Mouse (Mus musculus) stomach, embryonic 16.5 days (tissue): ENCODE measurements around the gene Thumpd1. TPM values are rescaled to one million over a fixed set of nuclear protein-coding genes. Genes with fewer than 3 reads are reported as not detected.
A peak's percentile ranks its signal among the peaks of the same experiment; 100 is the strongest.

Experiments used
- ATAC-seq: fragments of 200-750 bp; cut with Nextera tagmentation; 2 replicates; pipeline ENCODE4 v1.8.0; 2017; ENCODE audit warnings: moderate number of reproducible peaks, moderate TSS enrichment; ENCODE audit not compliant: insufficient read depth, low FRiP score
- H3K27ac ChIP-seq: fragments of 300-500 bp; sonication (generic); 2 replicates; pipeline ENCODE4 v1.5.1; 2014; ENCODE audit warnings: low read length
- H3K27me3 ChIP-seq: fragments of 300-500 bp; sonication (generic); 2 replicates; pipeline ENCODE4 v1.6.1; 2014; ENCODE audit warnings: low read length, control low read depth, mixed read lengths; ENCODE audit not compliant: control insufficient read depth, insufficient read depth
- H3K36me3 ChIP-seq: fragments of 300-500 bp; sonication (generic); 2 replicates; pipeline ENCODE4 v1.6.1; 2014; ENCODE audit warnings: low read length; ENCODE audit not compliant: control insufficient read depth, insufficient read depth
- H3K4me1 ChIP-seq: fragments of 300-500 bp; sonication (generic); 2 replicates; pipeline ENCODE4 v1.6.1; 2014; ENCODE audit warnings: low read length, control low read depth, mixed read lengths; ENCODE audit not compliant: control insufficient read depth, insufficient read depth
- H3K4me2 ChIP-seq: fragments of 300-500 bp; sonication (generic); 2 replicates; pipeline ENCODE4 v1.6.1; 2014; ENCODE audit warnings: low read depth, low read length, mixed read lengths
- H3K4me3 ChIP-seq: fragments of 300-500 bp; sonication (generic); replicated peaks from 2 replicates; pipeline ENCODE4 v1.5.1; 2014; ENCODE audit warnings: mild to moderate bottlenecking, low read length
- H3K9ac ChIP-seq: fragments of 300-500 bp; sonication (generic); 2 replicates; pipeline ENCODE4 v1.6.1; 2014; ENCODE audit warnings: low read length
- H3K9me3 ChIP-seq: fragments of 300-500 bp; sonication (generic); replicated peaks from 2 replicates; pipeline ENCODE4 v1.6.1; 2016; ENCODE audit warnings: low read length, control low read depth; ENCODE audit not compliant: control insufficient read depth
- WGBS: fragments of 180-500 bp; shearing (Covaris S2); extraction: QIAGEN DNeasy Blood & Tissue Kit; methylation state at CpG from one replicate; pipeline ENCODE4 v1.1.7; 2014; 5-methylcytosine and 5-hydroxymethylcytosine counted together
- polyA plus RNA-seq: library from polyadenylated mRNA; unstranded; fragments of >200 nt; fragmentation: Nextera tagmentation; extraction: Ambion mirVana; gene quantifications from 2 replicates; pipeline ENCODE4 v1.2.1, GENCODE M21; 2015

Thumpd1 gene
- polyA plus RNA-seq: 62.3 and 65.2 TPM in 2 replicates

DNA sequence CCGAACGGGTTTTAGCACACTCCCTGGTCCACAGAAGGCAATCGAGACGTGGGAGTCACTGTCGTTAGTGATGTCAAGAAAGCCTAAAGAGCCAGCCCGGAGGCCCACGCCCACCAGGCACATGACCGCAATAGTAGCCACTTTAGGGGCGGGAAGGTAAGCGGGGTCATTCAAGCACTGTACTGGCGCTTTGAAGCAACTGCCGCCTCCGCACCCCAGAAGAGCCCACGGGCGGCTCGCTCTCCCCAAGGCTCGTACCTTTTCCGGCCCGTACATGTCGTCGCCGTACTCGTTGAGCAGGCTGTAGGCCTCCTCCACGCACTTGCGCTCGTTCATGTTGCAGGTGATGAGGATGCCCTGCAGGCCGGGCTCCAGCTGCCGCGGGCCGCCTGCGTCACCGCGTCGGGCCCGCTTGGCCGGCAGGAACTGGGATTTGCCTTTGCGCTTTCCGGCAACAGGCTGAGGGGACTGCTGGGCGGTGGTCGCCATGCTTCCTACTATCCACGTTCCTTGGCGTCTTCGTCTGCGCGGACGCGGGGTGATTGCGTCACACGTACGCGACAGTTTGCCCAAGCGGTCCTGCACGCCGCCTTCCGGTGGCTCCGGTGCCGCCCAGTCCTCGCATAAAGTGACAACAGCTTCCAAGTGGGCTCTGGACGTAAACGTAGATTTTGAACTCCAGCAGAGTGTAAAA lies at the start of gene Thumpd1:
Gene Thumpd1 (minus strand): TSS at position 546 of the 694 bp plus-strand sequence.
- Histone ChIP-seq H3K27ac (peak within 1 kb of the TSS; percentile 69), H3K9ac (peak within 1 kb of the TSS; percentile 94), H3K27me3 (no peaks in the 10 kb centered on the region), H3K4me2 (peak within 1 kb of the TSS; percentile 66), H3K4me3 (peak within 1 kb of the TSS; percentile 96), H3K4me1 (peaks cover 6% of the 10 kb centered on the region; the same call in 1 of the 2 replicates), H3K9me3 (no peaks in the 10 kb centered on the region), H3K36me3 (peaks cover 28% of the 10 kb centered on the region)
- under 1% methylated on average over 60 of the region's 60 CpGs for WGBS
- ATAC-seq: peak; percentile 94

DNA sequence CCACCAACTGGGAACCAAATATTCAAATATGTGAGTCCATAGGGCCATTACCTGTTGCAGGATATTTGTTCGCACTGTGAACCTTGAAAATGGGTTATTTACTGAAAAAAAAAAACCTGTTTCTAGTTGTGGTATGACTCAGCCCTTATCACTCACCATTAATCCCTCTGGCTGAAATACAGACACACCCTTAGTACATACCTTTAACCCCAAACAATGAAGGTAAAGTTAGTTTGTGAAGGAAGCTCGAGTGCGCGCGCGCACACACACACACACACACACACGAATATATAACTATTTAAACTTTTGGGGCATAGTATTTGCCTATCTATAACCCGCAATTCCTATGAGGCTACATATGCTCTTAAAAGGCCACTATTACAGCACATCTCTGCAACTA lies 49.3 kb upstream of the Thumpd1 start:
- no peaks in the 10 kb centered on the region for H3K9me3 ChIP-seq
- H3K36me3 ChIP-seq: no peaks in the 10 kb centered on the region
- WGBS: 55% methylated on average over 8 of the region's 8 CpGs
- no peaks in the 10 kb centered on the region for H3K4me1 ChIP-seq
- H3K27ac ChIP-seq: 0 out of 2 replicates have a peak overlapping the region, but pooled peaks have one; percentile 31
- no peaks in the 10 kb centered on the region for H3K27me3 ChIP-seq
- ATAC-seq: peak; percentile 82
- no peak overlapping the region for H3K4me2 ChIP-seq
- H3K4me3 ChIP-seq: no peak overlapping the region
- no peak overlapping the region for H3K9ac ChIP-seq

DNA sequence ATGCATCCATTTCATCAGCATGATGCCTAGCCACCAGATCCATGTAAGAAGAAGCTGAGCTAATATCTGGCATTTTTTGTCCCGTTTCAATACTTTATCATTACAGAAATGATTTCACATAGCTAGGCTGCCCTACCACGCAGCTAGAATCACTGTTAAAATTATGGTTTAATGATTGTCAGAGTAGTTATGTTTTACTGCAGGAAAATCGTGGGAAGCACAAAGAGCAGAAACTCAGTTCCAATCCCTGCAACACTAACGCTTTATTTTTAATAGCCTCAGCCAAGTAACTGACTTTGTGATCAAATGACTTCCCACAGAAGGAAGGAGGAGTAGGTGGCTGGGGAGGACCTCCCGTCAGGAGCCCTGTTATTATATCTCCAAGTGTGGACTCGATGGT lies 46.4 kb upstream of the Thumpd1 start:
- H3K4me1 ChIP-seq: no peaks in the 10 kb centered on the region
- no peaks in the 10 kb centered on the region for H3K36me3 ChIP-seq
- no peak overlapping the region for H3K4me2 ChIP-seq
- no peak for ATAC-seq
- no peak overlapping the region for H3K9ac ChIP-seq
- H3K27ac ChIP-seq: no peak overlapping the region
- no peaks in the 10 kb centered on the region for H3K27me3 ChIP-seq
- no peaks in the 10 kb centered on the region for H3K9me3 ChIP-seq
- WGBS: 75% methylated on average over 6 of the region's 6 CpGs
- no peak overlapping the region for H3K4me3 ChIP-seq

- Histone ChIP-seq H3K9ac (no peak overlapping the region), H3K4me3 (no peak overlapping the region), H3K36me3 (no peaks in the 10 kb centered on the region), H3K4me2 (no peak overlapping the region), H3K27ac (no peak overlapping the region), H3K4me1 (no peaks in the 10 kb centered on the region), H3K27me3 (no peaks in the 10 kb centered on the region), H3K9me3 (no peaks in the 10 kb centered on the region)
- ATAC-seq: no peak
- WGBS: 81% methylated on average over 3 of the region's 3 CpGs
These were observed 43.8 kb upstream of the Thumpd1 start for GRCm38 (mm10) chr7:119764377-119764776.

- H3K27me3 ChIP-seq: no peaks in the 10 kb centered on the region
- ATAC-seq: peak; percentile 76; the same call in 1 of the 2 replicates
- peak overlapping the region; percentile 53; the same call in 1 of the 2 replicates for H3K27ac ChIP-seq
- H3K9me3 ChIP-seq: no peaks in the 10 kb centered on the region
- WGBS: 26% methylated on average over 4 of the region's 4 CpGs
- no peak overlapping the region for H3K9ac ChIP-seq
- no peak overlapping the region for H3K4me2 ChIP-seq
- no peaks in the 10 kb centered on the region for H3K4me1 ChIP-seq
- no peaks in the 10 kb centered on the region for H3K36me3 ChIP-seq
- no peak overlapping the region for H3K4me3 ChIP-seq
These were observed 41.6 kb upstream of the Thumpd1 start for GRCm38 (mm10) chr7:119762166-119762697.

DNA sequence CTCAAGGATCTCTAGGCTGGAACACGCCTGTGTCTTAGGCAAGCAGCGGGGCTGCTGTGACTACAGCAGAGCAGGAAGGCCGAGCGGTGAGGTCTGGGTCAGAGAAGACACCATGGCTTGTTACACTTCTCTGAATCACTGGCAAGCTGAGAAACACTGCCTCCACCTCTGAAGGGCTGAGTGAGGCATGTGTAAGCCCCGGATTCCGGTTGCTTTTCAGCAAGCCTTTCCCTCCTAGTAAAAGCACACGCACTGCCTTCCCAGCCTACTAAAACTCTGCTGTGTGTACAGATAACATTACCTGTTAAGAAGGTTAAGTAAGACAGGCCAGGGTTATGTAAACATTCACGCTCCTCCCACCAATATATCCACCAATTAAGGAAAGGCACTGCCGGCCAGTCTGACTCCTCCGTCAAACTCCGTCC lies 39.9 kb upstream of the Thumpd1 start, which contains the start of gene Acsm3:
Gene Acsm3 (plus strand): TSS at position 397 of the 425 bp plus-strand sequence.
- H3K4me3 ChIP-seq: peak within 1 kb of the TSS; percentile 19
- H3K4me2 ChIP-seq: peak within 1 kb of the TSS; percentile 18
- 28% methylated on average over 11 of the region's 11 CpGs for WGBS
- no peaks in the 10 kb centered on the region for H3K4me1 ChIP-seq
- no peaks in the 10 kb centered on the region for H3K27me3 ChIP-seq
- no peaks in the 10 kb centered on the region for H3K9me3 ChIP-seq
- peak; percentile 83 for ATAC-seq
- H3K9ac ChIP-seq: no peak within 1 kb of the TSS; the same call in 1 of the 2 replicates
- no peaks in the 10 kb centered on the region for H3K36me3 ChIP-seq
- no peak within 1 kb of the TSS; the same call in none of the 2 replicates for H3K27ac ChIP-seq

DNA sequence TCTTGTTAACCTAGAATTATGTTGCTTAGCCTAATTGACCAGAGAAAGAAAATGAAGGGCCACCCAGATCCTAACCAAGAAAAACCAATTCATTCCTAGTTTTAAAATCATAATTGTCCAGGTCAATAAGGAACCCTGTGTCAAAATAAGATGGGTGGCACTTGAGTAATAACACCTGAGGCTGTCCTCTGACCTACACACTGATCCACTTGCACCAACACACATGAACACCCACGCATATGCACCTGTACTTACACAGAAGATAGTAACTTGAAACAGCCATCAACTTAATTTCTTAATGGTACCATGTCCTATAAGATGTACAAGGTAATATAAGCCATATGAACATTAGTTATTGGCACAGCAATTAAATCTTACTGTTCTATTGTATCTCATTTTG lies 33.1 kb upstream of the Thumpd1 start:
- 91% methylated on average over 1 of the region's 1 CpGs for WGBS
- no peak for ATAC-seq

DNA sequence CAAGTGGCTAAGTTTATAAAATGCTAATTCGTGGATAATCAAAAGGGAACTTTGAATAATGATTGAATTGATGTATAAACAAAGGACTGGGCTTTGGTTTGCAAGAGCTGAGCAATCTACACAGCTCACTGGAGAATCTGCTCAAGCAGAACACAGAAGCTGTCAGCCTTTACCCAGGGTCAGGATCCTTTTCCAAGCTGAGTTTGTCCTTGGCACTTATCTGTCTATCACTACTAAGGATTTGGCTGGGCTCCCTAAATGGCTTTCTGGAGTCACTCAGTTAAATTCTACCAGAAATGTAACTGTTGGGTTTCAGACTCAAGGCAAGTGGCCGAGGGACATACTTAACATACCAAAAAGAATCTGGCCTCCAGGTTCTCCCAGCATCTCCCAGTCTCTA lies 29.3 kb upstream of the Thumpd1 start:
- no peak overlapping the region for H3K4me2 ChIP-seq
- no peaks in the 10 kb centered on the region for H3K4me1 ChIP-seq
- no peaks in the 10 kb centered on the region for H3K27me3 ChIP-seq
- no peak overlapping the region for H3K4me3 ChIP-seq
- H3K9ac ChIP-seq: no peak overlapping the region
- WGBS: 51% methylated on average over 2 of the region's 2 CpGs
- H3K9me3 ChIP-seq: no peaks in the 10 kb centered on the region
- no peaks in the 10 kb centered on the region for H3K36me3 ChIP-seq
- H3K27ac ChIP-seq: no peak overlapping the region
- no peak for ATAC-seq

More for the DNA sequence above, 33.1 kb upstream of the Thumpd1 start:
- no peak overlapping the region for H3K4me2 ChIP-seq
- no peaks in the 10 kb centered on the region for H3K36me3 ChIP-seq
- H3K9me3 ChIP-seq: no peaks in the 10 kb centered on the region
- no peak overlapping the region for H3K4me3 ChIP-seq
- H3K9ac ChIP-seq: no peak overlapping the region
- no peaks in the 10 kb centered on the region for H3K27me3 ChIP-seq
- H3K4me1 ChIP-seq: no peaks in the 10 kb centered on the region
- H3K27ac ChIP-seq: no peak overlapping the region

DNA sequence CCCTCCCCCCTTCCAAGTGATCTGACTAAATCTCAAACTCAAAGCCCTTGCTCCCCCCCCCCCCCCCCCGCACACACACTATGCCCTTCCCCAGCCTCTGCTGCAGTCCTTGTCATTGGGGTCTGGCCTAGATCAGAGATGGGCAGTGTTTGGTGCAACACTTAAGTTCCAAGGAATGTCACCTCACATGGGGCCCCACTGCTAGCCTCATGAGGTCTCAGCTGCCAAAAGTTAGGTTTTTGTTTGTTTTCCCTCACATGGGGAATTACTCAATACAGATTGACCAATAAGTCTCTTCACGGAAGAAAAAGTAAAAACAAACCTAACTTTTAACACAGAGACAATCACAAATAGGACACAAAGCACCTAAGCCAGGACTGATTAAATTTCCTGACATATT lies 28.2 kb upstream of the Thumpd1 start:
- H3K4me3 ChIP-seq: no peak overlapping the region
- no peaks in the 10 kb centered on the region for H3K27me3 ChIP-seq
- H3K4me1 ChIP-seq: no peaks in the 10 kb centered on the region
- no peak overlapping the region for H3K27ac ChIP-seq
- no peaks in the 10 kb centered on the region for H3K36me3 ChIP-seq
- H3K9me3 ChIP-seq: no peaks in the 10 kb centered on the region
- no peak for ATAC-seq
- no peak overlapping the region for H3K4me2 ChIP-seq
- WGBS: 55% methylated on average over 2 of the region's 2 CpGs
- no peak overlapping the region for H3K9ac ChIP-seq
